Mouse (Mus musculus) CD4-positive helper T cell, adult 2 months (primary cell): Measurements from ENCODE around the gene Ppp1r15b.

Experiments
- DNase-seq: peaks from one replicate; pipeline ENCODE4 v3.0.0-alpha.2; 2012; ENCODE audit warnings: low read depth, missing footprints, low spot score

The Ppp1r15b gene

DNA sequence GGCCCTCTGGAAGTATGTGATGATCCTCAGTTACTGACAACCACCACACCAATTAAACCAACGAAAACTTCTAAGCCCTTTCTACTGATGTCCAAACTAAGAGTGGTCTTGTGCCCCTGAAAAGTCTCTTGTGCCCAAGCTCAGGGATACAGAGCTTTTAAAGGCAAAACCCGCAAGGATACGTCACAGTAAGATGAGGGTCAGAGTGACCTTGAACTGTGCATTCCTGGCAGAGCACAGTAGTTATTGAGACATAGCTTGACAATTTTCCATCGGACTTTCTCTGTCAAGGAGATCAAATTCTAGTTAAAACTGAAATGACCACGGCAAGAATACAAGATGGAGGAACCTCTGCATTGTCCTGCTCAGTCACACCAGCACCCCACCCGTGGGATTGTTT is 9.7 kb upstream of the Ppp1r15b start:
- DNase-seq: no peak

- no peak for DNase-seq
These were observed 6.8 kb upstream of the Ppp1r15b start for GRCm38 (mm10) chr1:133124137-133124536.

DNA sequence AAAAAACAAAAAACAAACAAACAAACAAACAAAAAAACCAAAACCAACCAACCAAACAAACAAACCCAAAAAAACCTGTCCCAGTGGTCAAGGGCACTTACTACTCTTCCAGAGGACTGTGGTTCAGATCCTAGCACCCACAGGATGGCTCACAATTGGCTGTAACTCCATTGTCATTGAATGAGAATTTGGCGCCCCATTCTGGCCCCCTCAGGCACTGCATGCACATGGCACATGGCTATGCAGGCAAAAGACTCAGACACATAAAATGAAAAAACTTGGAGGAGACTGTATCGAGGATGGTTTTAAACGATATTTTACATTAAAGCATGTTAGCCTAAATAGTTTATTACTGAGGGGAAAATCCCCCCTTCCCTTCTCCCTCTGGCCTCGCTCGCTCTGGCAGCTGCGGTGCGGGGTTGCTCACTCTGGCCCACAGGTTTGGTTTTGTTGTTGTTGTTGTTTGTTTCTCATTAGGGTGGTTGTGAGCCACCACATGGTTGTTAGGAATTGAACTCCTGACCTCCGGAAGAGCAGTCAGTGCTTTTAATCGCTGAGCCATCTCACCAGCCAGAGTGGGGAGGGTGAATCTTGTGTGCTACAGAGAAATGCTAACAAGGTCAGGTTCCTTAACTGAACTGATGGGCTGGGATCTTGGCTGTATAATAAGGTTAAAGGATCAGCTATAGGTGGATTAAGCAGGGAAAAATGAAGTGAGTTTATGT is 5.1 kb upstream of the Ppp1r15b start:
- DNase-seq: no peak

- no peak for DNase-seq
These were observed 4.6 kb upstream of the Ppp1r15b start for GRCm38 (mm10) chr1:133126365-133126740.

GRCm38 (mm10) chr1:133127328-133127727 is 3.6 kb upstream of the Ppp1r15b start:
- no peak for DNase-seq

GRCm38 (mm10) chr1:133129471-133130221 is 1.3 kb upstream of the Ppp1r15b start:
- peak; percentile 21 for DNase-seq

GRCm38 (mm10) chr1:133131561-133131905 is 590 bp downstream of the Ppp1r15b start:
- no peak for DNase-seq

- DNase-seq: peak; percentile 47
These were observed 993 bp downstream of the Ppp1r15b start for GRCm38 (mm10) chr1:133131936-133132335.

DNA sequence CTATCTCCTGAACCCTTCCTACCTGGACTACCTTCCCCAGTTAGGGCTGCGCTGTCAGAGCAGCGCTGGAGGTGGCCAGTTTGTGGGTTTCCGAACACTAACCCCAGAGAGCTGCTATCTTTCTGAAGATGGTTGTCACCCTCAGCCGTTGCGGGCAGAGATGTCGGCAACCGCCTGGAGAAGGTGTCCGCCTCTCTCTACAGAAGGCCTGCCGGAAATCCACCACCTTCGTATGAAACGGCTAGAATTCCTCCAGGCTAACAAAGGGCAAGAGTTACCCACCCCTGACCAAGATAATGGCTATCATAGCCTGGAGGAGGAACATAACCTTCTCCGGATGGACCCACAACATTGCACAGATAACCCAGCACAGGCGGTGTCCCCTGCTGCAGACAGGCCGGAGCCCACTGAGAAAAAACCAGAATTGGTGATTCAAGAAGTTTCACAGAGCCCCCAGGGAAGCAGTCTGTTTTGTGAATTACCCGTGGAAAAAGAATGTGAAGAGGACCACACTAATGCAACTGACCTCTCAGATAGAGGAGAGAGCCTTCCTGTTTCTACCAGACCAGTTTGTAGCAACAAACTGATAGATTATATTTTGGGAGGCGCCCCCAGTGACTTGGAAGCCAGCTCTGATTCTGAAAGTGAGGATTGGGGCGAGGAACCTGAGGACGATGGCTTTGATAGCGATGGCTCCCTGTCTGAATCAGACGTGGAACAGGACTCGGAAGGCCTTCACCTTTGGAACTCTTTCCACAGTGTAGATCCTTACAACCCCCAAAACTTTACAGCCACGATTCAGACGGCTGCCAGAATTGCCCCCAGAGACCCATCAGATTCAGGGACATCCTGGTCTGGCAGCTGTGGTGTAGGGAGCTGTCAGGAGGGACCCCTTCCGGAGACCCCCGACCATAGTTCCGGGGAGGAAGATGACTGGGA is 1.7 kb downstream of the Ppp1r15b start:
- peak; percentile 54 for DNase-seq

GRCm38 (mm10) chr1:133133425-133133824 is 2.5 kb downstream of the Ppp1r15b start:
- peak; percentile 36 for DNase-seq

GRCm38 (mm10) chr1:133134071-133134470 is 3.1 kb downstream of the Ppp1r15b start:
- DNase-seq: peak; percentile 25

DNA sequence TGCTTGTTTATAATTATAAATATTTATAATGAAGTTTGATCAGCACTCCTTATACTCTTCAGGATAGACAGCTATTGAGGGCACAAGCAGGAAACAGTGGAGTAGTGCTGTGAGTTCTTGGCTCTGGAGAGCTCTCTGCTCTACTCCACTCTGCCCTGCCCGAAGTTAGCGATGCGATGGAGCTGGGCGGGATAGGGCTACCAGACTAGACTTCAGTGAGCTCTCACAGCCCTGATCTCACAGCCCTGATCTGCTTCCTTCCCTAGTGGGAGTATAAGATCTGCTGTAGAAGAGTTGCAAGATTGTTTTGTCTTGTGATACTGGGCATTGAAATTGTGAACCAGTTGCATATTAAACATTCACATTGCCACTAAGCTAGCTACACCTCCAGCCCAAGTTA is 3.9 kb downstream of the Ppp1r15b start:
- no peak for DNase-seq

GRCm38 (mm10) chr1:133135808-133136207 is 4.9 kb downstream of the Ppp1r15b start:
- no peak for DNase-seq

GRCm38 (mm10) chr1:133138401-133138800 is 7.5 kb downstream of the Ppp1r15b start:
- no peak for DNase-seq

GRCm38 (mm10) chr1:133146014-133147009 is 15.4 kb downstream of the Ppp1r15b start:
- DNase-seq: peak; percentile 53

- DNase-seq: no peak
These were observed 16.4 kb downstream of the Ppp1r15b start for GRCm38 (mm10) chr1:133147324-133147723.

- no peak for DNase-seq
These were observed 17.2 kb downstream of the Ppp1r15b start for GRCm38 (mm10) chr1:133148122-133148521.

DNA sequence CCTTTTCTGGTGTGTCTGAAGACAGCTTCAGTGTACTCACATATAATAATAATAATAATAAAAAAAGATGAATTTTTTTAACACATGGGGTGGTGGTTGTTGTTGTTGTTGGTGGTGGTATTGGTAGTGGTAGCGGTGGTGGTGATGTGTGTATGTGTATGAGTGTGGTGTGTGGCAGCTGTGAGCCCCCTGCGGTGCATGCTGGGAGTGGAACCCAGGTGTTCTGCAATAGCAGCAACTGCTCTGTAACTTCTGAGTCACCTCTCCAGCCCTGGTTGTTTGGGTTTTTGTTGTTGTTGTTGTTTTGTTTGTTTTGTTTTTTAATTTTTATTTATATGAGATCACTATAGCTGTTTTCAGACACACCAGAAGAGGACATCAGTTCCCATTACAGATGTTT is 19.6 kb downstream of the Ppp1r15b start:
- no peak for DNase-seq

- no peak for DNase-seq
These were observed 21.3 kb downstream of the Ppp1r15b start for GRCm38 (mm10) chr1:133152213-133152612.

DNA sequence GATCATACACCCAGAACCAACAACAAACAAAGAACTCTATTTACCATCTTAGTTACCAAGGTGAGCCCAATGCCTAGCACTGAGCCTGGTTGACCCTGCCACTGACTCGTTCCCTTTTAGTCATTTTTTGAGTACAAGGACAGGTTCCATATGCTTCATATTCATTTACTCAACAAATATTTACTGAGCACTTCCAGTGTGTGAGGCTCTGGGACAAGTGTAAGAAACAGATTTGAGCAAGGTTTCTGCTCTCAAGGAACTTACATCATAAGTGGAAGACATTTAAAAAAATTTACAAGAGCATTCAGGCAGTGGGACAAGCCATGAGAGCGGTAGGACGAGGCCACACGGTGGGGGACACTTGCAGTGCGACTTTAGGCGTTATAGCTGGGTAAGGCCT is 24.3 kb downstream of the Ppp1r15b start:
- DNase-seq: no peak

DNA sequence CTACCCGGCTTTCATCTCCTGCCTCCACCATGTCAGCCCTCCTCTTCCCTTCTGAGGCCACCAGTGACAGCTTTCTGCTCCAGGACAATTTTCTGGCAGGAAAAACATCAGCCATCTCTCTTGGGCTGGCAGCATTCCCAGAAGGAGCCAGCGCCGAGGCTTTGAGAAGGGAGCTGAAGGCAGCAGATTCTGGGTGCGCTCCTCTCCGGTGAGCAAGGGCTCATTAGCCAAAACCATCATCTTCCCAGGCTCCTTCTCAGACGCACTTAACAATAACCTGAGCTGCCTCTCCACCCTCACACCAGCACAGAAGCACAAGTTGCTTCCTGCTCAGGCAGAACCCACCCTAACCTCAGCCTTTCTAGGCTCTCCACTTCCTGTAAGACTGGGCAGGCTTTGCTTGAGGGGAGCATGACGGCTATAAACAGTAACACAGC is 28.2 kb downstream of the Ppp1r15b start:
- peak; percentile 63 for DNase-seq
